Mouse (Mus musculus) ES-E14 (cell line): Measurements from ENCODE around the gene Ncl.

Experiments used
- CHD2 ChIP-seq: IDR thresholded peaks from 2 replicates; pipeline ENCODE4 v1.6.1; 2014; ENCODE audit warnings: mild to moderate bottlenecking, low read depth, low read length, inconsistent platforms
- HCFC1 ChIP-seq: IDR thresholded peaks from 2 replicates; pipeline ENCODE4 v1.6.1; 2012; ENCODE audit warnings: low read length, inconsistent platforms, borderline replicate concordance; ENCODE audit not compliant: insufficient read depth
- ZC3H11A ChIP-seq: IDR thresholded peaks from 2 replicates; pipeline ENCODE4 v1.6.1; 2012; ENCODE audit warnings: low read depth, mild to moderate bottlenecking, inconsistent platforms, low read length, borderline replicate concordance

- TF ChIP-seq HCFC1 (no peak), ZC3H11A (no peak), CHD2 (no peak)
Measured at GRCm38 (mm10) chr1:86406313-86406712, 47.1 kb upstream of the Ncl start.
